Mouse (Mus musculus): ENCODE results near the gene Slc38a9.

DNA sequence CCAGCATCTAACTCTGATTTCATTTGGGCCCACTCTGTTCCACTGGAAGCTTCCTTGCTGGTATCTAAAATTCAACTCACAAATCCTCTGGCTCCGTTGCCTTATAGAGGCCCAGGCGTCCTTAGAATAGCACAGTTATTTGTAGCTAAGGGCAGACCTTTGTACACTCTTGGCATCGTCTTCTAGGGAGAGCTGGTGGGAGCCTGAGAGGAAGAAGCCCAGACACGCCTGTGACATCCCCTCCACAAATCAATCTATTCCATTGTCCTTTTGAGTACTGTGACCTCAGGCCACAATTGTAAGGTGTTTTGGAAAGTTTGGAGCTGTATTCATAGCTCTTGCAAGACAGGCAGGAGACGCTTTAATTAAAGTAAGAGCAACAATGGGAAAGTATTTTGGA lies 104.0 kb downstream of the Slc38a9 start:
- TF ChIP-seq CTCF (IDR thresholded peaks at IDR 0.05; ENCODE audit: low read depth) (no peak), EP300 (IDR thresholded peaks at IDR 0.05; ENCODE audit: low read depth) (no peak)

Data from liver, embryonic 14.5 days (tissue).